Mouse (Mus musculus) 416B (cell line): ENCODE results near the gene Kiss1r.
A peak's percentile ranks its signal among the peaks of the same experiment; 100 is the strongest.

Experiments
- DNase-seq: peaks from one replicate; pipeline ENCODE4 v3.0.0; 2011; ENCODE audit warnings: low read depth

The Kiss1r gene

GRCm38 (mm10) chr10:79897316-79898245 lies 19.2 kb upstream of the Kiss1r start:
- DNase-seq, result no peak

- DNase-seq, result peak; percentile 48
Observed at GRCm38 (mm10) chr10:79900951-79901410, 15.8 kb upstream of the Kiss1r start.

- DNase-seq, result no peak
Observed at GRCm38 (mm10) chr10:79906712-79907111, 10.1 kb upstream of the Kiss1r start.

GRCm38 (mm10) chr10:79907415-79907814 lies 9.4 kb upstream of the Kiss1r start:
- no peak for DNase-seq

- DNase-seq, result peak; percentile 99
Observed at GRCm38 (mm10) chr10:79908167-79909091, 8.3 kb upstream of the Kiss1r start, which contains the start of gene Med16. Gene Med16 (minus strand): TSS chr10:79908923.

- DNase-seq, result no peak
Observed at GRCm38 (mm10) chr10:79909092-79909922, 7.5 kb upstream of the Kiss1r start.

- no peak for DNase-seq
Observed at GRCm38 (mm10) chr10:79910556-79910955, 6.2 kb upstream of the Kiss1r start, which contains the start of gene Gm26602. Gene Gm26602 (plus strand): TSS chr10:79910856.

GRCm38 (mm10) chr10:79912412-79912811 lies 4.4 kb upstream of the Kiss1r start:
- DNase-seq, result no peak

- peak; percentile 85 for DNase-seq
Observed at GRCm38 (mm10) chr10:79914131-79914947, 2.4 kb upstream of the Kiss1r start.

GRCm38 (mm10) chr10:79914948-79915596 lies 1.7 kb upstream of the Kiss1r start:
- DNase-seq, result peak; percentile 65

- DNase-seq, result peak; percentile 34
Observed at GRCm38 (mm10) chr10:79916081-79916480, 690 bp upstream of the Kiss1r start.

GRCm38 (mm10) chr10:79917532-79918100 lies 845 bp downstream of the Kiss1r start:
- DNase-seq, result no peak

GRCm38 (mm10) chr10:79918231-79919078 lies 1.7 kb downstream of the Kiss1r start:
- DNase-seq, result no peak

- DNase-seq, result no peak
Observed at GRCm38 (mm10) chr10:79919251-79919849, 2.6 kb downstream of the Kiss1r start.

GRCm38 (mm10) chr10:79920056-79920890 lies 3.5 kb downstream of the Kiss1r start:
- no peak for DNase-seq

GRCm38 (mm10) chr10:79920958-79921535 lies 4.3 kb downstream of the Kiss1r start, which contains the start of gene R3hdm4:
Gene R3hdm4 (minus strand): TSS chr10:79921208.
- no peak for DNase-seq

GRCm38 (mm10) chr10:79921572-79921971 lies 4.8 kb downstream of the Kiss1r start:
- DNase-seq, result no peak
